Mouse (Mus musculus) adrenal gland, adult 2 months (tissue): ENCODE results near the gene Tal1. TPM values are rescaled to one million over a fixed set of nuclear protein-coding genes. Genes with fewer than 3 reads are reported as not detected.

ENCODE experiments used
- DNase-seq: peaks from one replicate; pipeline ENCODE4 v3.0.0; 2021
- polyA plus RNA-seq: library from polyadenylated mRNA; depleted of rRNA; stranded (reverse); fragments of >200 nt; gene quantifications from 2 replicates; pipeline ENCODE4 v1.2.3, GENCODE M21; 2012
- total RNA-seq, 2 experiments: library from RNA; stranded (reverse); gene quantifications; 2 replicates each; pipeline ENCODE4 v1.2.3; 2021

Gene Tal1
- total and polyA plus RNA-seq, 3 experiments: 1.8 to 5.1 (median 2.8) TPM

DNA sequence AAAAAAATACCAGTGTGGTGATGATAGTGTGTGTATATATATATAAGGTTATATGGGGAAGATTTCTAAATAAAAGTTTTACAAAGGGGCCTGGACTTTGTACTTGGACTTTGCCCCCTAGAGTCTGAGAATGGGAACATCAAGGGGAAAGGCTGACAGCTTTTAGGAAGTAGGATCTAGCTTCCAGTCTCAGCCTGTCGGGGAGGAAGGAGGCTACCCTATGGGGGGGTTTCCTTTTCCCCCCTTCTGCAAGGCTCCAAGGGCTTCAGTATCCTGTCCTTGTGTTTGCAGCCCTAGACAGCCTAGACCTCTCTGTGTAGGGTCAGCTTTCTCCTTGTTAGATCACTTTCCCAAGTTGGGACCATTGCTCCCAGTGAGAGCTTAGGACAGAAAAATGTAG lies 15.4 kb downstream of the Tal1 start:
- DNase-seq: no peak

DNA sequence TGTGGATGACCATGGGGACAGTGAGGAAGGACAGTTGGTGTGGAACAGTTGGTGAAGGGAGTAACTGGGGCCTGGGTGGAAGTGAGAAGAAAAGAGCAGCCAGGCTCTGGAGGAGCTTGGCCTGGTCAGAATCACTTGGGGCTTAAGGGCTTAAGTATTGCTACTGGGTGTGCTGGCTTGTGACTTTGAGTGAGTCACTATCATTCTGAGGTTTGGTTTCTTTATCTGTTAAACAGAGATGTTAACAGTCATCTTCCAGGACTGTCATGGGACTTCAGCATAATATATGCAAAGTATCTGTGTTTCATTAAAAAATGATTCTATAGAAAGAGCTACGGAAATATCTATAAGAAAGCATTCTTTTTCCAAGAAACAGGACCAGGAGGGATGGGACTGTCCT lies 18.6 kb downstream of the Tal1 start:
- no peak for DNase-seq

DNA sequence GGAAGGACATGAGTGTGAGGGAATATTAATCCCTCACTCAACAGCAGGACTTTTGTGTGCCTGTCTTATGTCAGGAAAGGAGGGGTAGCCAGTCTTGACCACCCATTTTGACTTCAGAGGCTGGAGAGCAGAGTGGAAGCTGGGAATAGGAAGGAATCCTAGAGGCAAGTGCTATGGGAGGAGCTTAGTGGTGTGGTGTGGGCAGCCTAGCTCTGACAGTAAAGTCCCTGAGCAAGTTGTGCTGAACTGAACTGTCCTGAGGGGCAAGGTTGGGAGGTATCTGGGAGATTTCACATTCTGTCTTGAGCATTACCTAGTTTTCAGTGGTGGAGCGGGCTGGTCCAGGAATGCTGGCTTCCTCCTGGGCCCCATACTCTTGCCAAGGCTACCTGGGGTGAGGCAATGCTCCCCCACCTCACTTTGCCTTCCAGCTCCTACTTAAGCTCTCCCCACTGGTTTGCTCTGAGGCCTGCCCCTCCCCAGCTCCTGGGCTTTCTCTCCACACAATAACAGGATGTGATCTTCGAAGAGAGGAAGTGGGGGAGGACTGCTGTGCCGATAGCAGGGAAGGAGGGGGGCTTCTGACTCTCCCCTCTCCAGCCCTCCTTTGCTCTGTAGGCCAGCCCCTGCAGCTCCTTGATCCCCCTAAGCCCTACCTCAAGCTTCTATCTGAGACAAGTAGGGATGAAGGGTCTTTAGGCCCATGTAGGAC lies 19.1 kb downstream of the Tal1 start:
- DNase-seq: no peak

DNA sequence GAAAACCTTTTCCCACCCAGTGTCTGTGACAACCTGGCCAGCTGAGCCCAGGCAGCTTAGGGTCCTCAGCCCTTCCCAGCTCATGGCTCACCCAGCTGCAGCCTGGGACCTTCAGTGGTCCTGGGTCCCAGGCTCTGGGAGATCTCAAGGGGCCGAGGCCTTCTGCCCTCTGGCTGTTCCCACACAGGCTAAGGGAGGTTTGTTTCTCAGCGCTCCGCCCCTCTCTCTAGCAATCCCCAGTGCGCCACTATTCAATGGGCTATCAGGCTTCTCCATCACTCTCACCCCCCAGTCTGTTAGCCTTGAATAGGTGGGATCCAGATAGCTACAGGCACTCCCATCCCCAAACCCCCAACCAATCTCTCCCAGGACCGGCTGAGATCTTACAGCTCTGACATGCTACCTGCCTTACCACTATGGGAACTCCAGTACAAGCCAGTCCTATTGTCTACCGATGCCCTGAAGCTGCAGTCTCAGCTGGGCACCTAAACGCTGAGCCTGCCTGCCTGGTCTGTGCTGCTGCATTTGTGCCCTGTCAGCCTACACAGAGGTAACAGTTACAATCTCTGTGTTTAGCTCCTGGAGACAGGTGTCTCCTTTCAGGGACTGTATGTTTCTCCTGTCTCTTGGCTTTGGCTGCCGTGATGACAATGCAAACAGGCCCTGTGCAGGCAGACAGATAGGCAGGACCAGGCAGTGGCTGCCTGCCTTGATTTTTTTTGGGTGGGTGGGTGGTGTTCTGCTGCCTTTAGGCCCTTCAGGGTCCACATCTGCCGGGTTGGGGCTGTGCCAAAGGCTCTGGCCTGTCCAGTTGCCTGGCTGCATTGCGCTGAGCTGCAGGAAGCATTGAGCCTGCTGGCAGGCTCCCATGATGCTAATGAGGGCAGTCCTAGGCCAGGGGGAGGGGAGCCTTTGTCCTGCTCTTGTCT lies 22.9 kb downstream of the Tal1 start:
- no peak for DNase-seq

DNA sequence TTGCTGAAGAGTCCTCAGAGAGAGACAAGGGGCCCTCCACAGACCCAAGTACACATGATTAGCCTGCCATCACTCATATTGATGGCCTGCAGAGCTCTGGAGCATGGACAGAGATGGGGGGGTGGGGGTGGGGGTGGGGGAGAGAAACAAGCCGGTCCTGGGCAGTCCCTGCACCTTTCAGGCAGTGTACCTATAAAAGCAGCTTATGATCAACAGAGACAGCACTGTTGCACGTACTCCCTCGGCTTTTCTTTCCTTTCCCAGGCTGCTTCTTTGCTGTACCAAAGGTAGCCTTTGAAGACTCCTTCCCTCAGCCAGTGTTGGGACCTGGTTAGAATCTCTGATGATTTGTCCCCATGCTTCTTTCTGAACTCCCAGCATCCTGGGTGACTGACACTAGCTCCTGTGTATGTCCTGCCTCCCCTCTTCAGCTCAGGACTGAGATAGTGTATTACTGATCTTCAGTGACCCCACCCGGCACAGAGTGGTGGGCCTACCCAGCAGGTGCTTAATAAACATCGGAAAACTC lies 23.7 kb downstream of the Tal1 start:
- no peak for DNase-seq

DNA sequence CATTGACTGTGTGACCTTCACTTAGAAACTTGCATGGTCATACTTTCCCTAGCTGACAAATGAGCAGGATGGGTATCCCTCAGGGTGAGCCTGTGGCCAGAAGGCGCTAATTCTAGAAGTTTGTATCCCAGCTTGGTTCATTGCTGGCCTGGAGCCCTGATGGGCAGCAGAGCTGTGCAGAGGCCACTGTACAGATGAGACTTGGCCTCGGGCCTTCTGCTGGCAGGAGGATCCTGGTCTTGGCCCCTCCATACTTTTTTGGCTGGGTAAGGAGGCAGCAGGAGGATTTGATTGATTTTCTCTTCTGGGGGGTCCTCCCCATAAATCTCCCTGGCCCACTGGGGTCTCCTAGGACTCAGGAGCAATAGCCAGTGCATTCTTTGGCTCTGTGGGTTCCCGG lies 26.8 kb downstream of the Tal1 start:
- no peak for DNase-seq

DNA sequence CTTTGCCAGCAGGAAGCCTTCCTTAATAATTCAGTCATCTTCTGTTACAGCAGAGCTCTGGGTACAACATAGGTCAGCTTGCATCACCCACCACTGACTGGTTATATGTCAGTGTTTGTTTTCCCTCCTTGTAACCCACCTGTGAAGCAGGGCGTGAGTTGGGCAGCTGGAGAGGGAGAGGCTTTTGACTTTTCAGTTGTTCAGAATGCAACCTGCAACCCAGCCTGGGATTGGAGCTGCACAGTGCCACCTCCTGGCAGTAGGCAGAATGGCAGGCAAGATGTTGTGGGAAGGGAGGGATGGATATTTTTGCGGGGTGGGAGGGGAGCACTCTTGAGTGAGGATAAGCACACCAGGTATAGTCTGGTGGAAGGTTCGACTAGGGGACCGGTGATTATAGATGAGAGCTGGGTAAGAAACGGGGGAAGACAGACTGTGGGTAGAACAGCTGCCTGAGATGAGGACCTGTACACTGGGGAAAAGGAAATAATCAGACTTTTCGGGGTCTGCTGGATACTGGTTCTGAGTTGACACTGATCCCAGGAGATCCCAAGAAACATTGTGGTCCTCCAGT lies 29.4 kb downstream of the Tal1 start:
- peak; percentile 57 for DNase-seq

DNA sequence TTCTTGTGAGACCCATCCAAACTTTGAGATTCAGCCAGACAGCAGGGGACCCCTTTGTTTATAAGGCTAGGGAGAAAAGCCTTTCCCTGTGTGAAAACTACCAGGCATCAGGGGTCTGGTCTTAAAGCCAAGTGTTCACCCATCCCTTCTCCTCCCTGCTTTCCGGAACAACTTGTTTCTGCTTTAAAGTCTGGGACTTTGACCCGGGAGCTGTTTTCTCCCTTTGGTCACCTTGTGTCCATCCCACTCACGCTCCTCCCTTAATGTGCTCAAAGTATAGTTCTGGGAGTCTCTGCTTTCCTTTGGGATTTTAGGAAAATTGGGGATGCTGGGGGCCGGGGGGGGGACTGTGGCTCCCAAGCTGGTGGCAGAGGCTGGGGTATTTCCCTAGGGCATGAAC lies 30.0 kb downstream of the Tal1 start:
- DNase-seq: no peak

DNA sequence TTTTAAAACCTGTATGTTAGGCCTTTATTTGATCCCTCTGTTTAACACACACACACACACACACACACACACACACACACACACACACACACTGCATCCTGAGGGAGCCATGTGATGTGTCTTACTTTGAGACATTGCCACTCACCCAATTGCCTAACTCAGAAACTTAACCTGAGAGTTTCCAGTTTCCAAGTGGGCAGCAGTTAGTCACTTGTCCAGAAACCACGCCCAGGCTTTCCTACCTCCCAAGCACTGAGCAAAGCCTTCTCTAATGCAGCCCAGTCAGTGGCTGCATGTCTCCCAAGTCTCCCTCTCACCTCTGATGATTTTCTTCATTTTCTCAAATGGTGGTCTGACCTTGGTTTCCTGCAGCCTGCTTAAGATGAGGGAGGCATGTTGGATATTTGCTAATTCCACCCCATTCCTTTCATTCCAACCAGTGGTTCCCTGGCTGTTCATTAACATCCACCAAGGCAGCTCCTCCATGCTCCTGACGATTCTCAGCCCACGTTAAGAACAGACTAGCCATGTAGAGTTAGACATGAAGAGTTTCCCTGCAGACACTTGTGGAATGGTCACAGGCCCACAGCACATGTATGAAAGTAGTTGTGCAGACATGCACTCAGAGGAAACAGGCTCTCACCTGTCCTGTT lies 30.7 kb downstream of the Tal1 start:
- no peak for DNase-seq

DNA sequence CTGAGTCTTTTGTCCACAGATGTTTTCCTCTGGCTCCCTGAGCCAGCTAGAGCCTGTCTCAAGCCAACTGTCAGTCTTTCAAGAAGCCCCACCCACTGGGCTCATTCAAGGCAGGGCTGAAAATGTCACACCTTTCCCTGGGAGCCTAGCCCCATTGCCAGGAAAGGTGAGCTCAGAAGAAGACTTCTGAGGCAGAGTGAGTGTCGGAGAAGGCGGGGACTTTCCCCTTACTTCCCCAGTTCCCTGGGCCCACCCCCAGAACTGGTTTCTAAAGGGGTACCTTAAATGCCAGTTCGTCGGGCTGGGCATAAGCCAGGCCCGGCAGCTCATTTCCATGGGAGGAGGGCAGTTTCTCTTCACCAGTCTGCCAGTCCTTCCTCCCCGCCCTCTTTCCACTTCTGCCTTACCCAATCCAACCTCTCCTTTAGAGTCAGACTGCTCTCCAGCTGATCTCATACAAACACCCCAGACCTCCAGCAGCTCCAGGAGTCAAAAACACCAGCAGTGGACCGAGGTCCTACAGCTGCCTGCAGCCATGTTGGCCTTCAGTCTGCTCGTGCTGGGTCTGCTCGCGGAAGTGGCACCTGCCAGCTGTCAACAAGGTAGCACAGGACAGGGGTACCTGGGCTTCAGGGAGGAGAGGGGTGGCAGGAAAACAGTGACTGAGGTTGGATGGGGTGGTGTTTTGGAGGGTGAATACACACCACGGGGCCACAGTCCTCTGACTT lies 32.5 kb downstream of the Tal1 start, which contains the start of gene Pdzk1ip1:
TSS of gene Pdzk1ip1 (plus strand) at position 98 of the 728 bp plus-strand sequence.
- DNase-seq: no peak

DNA sequence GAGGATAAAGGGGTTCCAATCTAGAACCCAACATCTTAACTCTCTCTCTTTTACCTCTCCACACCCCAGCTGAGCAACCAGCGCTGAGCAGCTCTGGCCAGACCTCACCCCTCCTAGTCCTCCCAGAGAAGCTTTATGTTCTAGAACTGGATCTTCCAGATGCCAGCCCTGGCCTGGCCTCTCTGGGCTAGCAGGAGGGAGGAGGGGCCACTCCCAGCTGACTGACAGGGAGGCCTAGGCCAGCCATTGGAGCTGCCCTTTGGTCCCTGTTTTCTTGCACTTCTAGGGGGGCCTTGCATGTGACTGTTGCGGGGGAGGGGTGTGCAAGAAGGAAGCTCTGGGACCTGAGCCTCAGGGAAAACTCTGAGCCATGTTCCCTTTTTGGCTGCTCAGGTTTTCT lies 34.4 kb downstream of the Tal1 start:
- no peak for DNase-seq

DNA sequence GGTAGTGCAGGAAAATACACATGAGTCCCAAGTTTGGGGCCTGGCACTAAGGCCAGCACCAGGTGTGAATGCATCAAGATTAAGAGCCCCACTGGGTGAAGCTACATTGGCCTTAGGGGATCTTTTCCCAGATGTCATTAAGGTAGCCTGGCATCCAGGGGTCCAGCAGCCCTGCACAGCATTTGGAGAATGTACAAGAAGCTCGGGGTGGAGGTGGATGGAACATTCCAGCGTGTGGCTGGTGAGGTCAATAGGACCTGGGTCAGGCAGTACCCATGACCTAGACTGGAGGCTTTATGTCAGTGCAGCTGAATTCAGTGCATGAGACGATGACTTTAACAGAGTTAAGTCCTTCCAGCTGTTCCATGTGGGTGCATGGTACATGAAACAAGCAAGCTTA lies 35.6 kb downstream of the Tal1 start:
- DNase-seq: no peak

DNA sequence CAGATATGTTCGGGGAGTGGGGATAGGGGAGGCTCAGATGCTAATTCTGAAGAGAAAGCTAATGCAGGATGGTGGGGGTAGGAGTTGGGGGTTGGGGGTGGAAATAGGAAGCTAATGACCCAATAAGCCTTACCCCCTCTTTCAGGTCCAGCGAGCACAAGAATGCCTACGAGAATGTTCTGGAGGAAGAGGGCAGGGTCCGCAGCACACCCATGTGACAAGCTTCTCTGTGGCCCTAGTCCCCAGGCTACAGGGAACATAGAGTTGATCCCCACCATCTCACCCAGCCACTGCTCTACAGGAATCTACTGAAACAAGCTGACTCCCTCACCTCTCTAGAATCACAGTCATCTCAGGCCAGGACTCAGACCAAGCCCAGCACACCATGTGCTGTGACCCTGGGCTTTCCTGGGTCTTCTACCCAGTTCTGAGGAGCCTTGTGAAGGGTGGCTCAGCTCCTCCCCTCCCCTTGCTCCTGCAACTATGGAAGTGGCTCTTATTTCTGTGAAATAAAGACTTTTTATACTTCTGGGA lies 37.2 kb downstream of the Tal1 start:
- DNase-seq: no peak

DNA sequence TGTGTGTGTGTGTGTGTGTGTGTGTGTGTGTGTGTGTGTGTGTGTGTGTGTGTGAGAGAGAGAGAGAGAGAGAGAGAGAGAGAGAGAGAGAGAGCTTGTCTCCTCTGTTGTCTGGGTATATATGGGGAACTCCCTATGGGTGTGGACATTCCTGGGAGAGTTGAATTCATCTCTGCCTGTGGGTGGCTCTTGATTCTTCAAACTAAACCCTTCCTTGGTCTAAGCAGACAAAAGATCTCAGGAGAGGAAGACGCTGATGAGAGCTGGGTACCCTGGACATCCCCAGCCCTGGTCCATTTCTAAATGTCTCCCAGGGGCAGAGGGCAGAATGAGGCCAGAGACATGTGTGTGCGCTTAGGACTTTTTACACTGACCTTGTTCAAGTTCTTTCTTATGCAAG lies 37.8 kb downstream of the Tal1 start:
- no peak for DNase-seq

DNA sequence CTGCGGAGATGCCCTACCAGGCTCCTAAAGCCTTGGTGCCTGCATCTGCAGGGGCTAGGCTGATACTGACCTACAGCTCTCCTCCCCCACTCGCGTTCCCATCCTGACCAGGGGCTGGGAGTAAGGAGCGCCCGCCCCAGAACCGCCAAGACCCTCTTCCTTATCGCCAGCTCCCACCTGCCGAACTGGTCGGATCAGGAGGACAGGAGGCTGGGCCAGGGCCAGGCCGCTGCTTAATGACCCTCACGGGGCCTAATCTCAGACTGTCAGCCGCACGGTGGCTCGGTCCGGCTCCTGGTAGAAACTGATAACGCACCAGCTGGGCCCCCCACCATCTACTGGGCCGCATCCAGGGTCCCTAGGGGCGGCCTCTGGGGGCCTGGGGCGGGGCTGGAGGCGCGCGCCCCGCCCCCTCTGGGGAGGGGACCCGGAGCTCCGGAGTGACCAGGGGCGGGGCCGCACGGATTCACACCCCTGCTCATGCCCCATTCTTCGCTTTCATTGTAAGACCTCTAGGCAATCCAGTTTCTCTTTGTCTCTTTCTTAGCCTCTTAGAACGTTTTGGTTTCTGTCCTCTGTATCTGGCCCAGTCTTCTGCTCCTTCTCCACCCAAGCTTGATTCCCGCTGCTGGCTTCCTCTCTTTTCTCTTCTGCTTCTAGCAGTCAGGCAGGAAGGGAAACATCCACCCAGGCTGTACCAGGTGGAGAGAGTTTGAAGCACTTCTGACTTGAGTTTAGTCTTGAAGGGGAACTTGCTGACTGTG lies 39.6 kb downstream of the Tal1 start:
- peak; percentile 49 for DNase-seq

DNA sequence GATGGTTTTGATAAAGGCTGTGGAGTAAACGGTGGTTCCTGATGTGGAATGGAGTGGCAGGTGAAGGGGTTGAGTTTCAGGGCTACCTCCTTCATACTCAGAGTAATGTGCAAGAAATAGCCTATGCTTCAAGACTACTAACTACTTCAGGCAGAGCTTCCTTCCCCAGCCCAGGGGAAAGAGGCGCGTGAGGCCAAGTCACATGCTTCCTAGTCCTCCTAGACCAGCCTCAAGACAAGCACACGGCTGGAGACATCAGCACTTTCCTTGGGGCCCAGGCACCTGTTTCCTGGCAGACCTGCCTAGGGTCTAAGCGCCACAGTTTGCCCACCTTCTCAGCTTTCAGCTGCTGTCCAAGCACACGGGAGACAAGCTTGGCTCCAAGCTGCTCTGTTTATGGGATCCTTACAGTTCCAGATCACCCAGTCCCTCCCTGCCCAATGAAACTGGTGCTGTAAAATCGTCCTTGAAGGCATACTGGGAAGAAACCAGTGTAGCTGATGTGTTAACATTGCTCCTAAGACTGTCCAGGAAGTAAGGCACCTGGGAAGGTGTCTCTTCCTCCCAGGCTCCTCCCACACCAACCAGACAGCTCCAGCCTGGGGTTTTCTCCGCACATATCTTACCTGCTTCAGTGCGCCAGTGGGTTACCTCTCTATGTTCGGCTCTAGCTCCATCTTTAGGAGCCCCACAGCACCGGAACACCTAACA lies 40.4 kb downstream of the Tal1 start:
- DNase-seq: no peak

DNA sequence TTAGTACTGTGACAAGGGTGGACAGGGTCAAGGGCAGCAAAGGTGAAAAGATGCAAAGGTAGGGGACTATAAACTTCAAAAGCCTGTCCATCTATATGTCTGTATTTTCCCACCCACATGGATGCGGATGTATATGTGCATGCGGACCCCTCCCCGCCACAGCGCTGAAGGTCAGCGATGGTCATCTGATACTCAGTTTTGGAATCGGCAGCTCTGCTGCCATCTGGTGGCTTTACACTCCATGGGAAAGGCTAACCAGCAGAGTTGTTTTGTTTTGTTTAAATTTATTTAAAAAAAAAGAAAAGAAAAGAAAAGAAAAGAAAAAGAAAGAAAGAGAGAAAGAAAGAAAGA lies 40.9 kb downstream of the Tal1 start:
- no peak for DNase-seq

DNA sequence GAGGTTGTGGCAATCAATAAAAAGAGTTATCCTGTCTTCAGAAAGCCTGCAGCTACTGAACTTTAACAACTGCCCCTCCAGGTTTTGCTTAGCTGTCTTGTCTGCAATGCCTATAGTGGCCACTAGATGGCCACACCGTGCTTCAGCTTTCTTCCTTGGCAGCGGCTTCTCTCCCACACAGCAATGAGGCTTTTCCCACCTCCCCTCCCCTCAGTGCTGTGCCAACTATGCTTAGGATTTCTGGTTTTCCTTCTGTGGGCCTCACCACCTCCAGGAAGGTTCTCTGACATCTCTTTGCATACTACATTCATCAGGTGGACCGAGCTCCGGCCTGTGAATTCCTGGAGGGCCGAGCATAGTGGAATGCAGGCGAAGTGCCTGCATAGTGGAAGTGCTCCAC lies 45.5 kb downstream of the Tal1 start:
- DNase-seq: peak; percentile 20

DNA sequence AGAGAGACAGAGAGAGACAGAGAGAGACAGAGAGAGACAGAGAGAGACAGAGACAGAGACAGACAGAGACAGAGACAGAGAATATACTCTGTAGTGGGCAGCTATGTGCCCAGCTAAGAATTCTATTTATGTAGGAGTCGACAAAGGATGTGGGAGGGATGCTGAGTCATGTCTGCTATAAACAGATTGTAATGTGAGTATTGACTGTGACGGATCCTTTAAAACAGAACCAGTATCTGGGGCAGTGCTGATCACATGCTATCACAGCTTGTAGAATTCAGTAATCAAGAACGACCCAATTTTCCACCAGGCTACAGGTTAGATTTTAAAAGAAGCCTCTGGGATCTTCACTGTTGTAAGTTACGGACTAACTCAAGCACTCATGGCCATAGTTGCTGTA lies 47.3 kb downstream of the Tal1 start:
- DNase-seq: no peak

DNA sequence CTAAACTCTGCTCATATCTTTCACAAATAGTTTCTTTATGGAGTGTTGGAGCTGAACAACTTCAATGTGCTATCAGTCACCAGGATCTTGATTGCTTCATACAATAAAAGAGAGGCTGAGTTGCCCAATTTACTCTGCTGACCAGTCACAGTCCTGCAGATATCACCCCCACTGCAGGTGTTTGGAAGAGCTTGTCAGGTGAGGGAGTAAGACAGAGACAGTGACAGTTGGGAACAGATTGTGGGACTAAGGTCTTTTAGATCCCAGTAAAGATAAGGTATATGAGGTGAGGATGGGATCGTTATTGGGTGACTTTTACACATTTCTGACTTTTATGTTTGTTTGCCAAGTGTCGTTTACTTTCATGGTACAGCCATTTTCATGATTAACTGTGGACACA lies 54.9 kb downstream of the Tal1 start:
- no peak for DNase-seq
